Mouse (Mus musculus) stomach, postnatal 0 days (tissue): ENCODE data around the gene Sco1. TPM values are rescaled to one million over a fixed set of nuclear protein-coding genes. Genes with fewer than 3 reads are reported as not detected.

Source experiments
- ATAC-seq: fragments of 200-750 bp; cut with Nextera tagmentation; 2 replicates; pipeline ENCODE4 v1.8.0; 2017; ENCODE audit not compliant: low FRiP score, low TSS enrichment
- DNase-seq: peaks from one replicate; pipeline ENCODE4 v3.0.0-alpha.2; 2016; ENCODE audit warnings: low spot score
- H3K27ac ChIP-seq: fragments of 300-500 bp; sonication (generic); replicated peaks from 2 replicates; pipeline ENCODE4 v1.5.1; 2014; ENCODE audit warnings: mild to moderate bottlenecking, control low read depth
- H3K27me3 ChIP-seq: fragments of 300-500 bp; sonication (generic); 2 replicates; pipeline ENCODE4 v1.6.1; 2014; ENCODE audit warnings: low read length; ENCODE audit not compliant: control insufficient read depth, insufficient read depth
- H3K36me3 ChIP-seq: fragments of 300-500 bp; sonication (generic); 2 replicates; pipeline ENCODE4 v1.6.1; 2014; ENCODE audit warnings: low read length, mixed read lengths; ENCODE audit not compliant: control insufficient read depth, insufficient read depth
- H3K4me1 ChIP-seq: fragments of 300-500 bp; sonication (generic); replicated peaks from 2 replicates; pipeline ENCODE4 v1.6.1; 2014; ENCODE audit warnings: antibody characterized with exemption; ENCODE audit not compliant: control insufficient read depth, insufficient read depth
- H3K4me2 ChIP-seq: fragments of 300-500 bp; sonication (generic); replicated peaks from 2 replicates; pipeline ENCODE4 v1.6.1; 2014; ENCODE audit warnings: low read depth, mild to moderate bottlenecking, control low read depth, moderate library complexity
- H3K4me3 ChIP-seq: fragments of 300-500 bp; sonication (generic); 2 replicates; pipeline ENCODE4 v1.5.1; 2014; ENCODE audit warnings: low read depth, low read length, control low read depth
- H3K9ac ChIP-seq: fragments of 300-500 bp; sonication (generic); 2 replicates; pipeline ENCODE4 v1.6.1; 2014; ENCODE audit warnings: mild to moderate bottlenecking, low read length, control low read depth, mixed read lengths
- H3K9me3 ChIP-seq: fragments of 300-500 bp; sonication (generic); 2 replicates; pipeline ENCODE4 v1.6.1; 2016; ENCODE audit warnings: low read length; ENCODE audit not compliant: control insufficient read depth
- CTCF ChIP-seq: IDR thresholded peaks from 2 replicates; pipeline ENCODE4 v1.5.1; 2016; ENCODE audit warnings: antibody characterized with exemption, low read depth, mild to moderate bottlenecking, moderate library complexity
- EP300 ChIP-seq: optimal IDR thresholded peaks from 2 replicates; pipeline ENCODE3; 2016; ENCODE audit warnings: antibody characterized with exemption
- WGBS: fragments of 180-500 bp; shearing (Covaris S2); extraction: QIAGEN DNeasy Blood & Tissue Kit; methylation state at CpG from one replicate; pipeline ENCODE4 v1.1.7; 2014; 5-methylcytosine and 5-hydroxymethylcytosine counted together
- polyA plus RNA-seq: library from polyadenylated mRNA; unstranded; fragments of >200 nt; fragmentation: Nextera tagmentation; extraction: Ambion mirVana; gene quantifications from 2 replicates; pipeline ENCODE4 v1.2.1, GENCODE M21; 2015

Sco1 gene
- polyA plus RNA-seq, 1 experiment from 2014 or later: 14.5 TPM

GRCm38 (mm10) chr11:67062726-67063125, 10.3 kb downstream of the Sco1 start:
- Histone ChIP-seq H3K9ac (no peak overlapping the region), H3K4me3 (no peak overlapping the region), H3K36me3 (peaks cover 37% of the 10 kb centered on the region), H3K4me2 (no peak overlapping the region), H3K27ac (no peak overlapping the region), H3K9me3 (no peaks in the 10 kb centered on the region), H3K27me3 (no peaks in the 10 kb centered on the region), H3K4me1 (no peaks in the 10 kb centered on the region)
- TF ChIP-seq EP300 (no peak), CTCF (no peak)
- ATAC-seq (no peak), DNase-seq (no peak)
- WGBS: 82% methylated on average over 3 of the region's 3 CpGs

GRCm38 (mm10) chr11:67067741-67068140, 15.3 kb downstream of the Sco1 start:
- no peak overlapping the region for H3K4me3 ChIP-seq
- peaks cover 21% of the 10 kb centered on the region for H3K36me3 ChIP-seq
- no peak for ATAC-seq
- no peaks in the 10 kb centered on the region for H3K27me3 ChIP-seq
- no peak for DNase-seq
- no peaks in the 10 kb centered on the region for H3K4me1 ChIP-seq
- WGBS: 74% methylated on average over 3 of the region's 3 CpGs
- H3K9ac ChIP-seq: no peak overlapping the region
- H3K9me3 ChIP-seq: no peaks in the 10 kb centered on the region
- H3K4me2 ChIP-seq: no peak overlapping the region
- H3K27ac ChIP-seq: no peak overlapping the region
- no peak for TF ChIP-seq EP300
- TF ChIP-seq CTCF: no peak

GRCm38 (mm10) chr11:67072615-67073130, 20.2 kb downstream of the Sco1 start:
- 75% methylated on average over 15 of the region's 15 CpGs for WGBS

GRCm38 (mm10) chr11:67075036-67075435, 22.6 kb downstream of the Sco1 start:
- no peak overlapping the region for H3K27ac ChIP-seq
- DNase-seq (no peak), ATAC-seq (no peak)
- no peak overlapping the region for H3K4me3 ChIP-seq
- no peak overlapping the region for H3K4me2 ChIP-seq
- TF ChIP-seq CTCF (no peak), EP300 (no peak)
- H3K9me3 ChIP-seq: no peaks in the 10 kb centered on the region
- H3K4me1 ChIP-seq: no peaks in the 10 kb centered on the region
- H3K36me3 ChIP-seq: no peaks in the 10 kb centered on the region
- no peak overlapping the region for H3K9ac ChIP-seq
- no peaks in the 10 kb centered on the region for H3K27me3 ChIP-seq
- 27% methylated on average over 3 of the region's 3 CpGs for WGBS

More at GRCm38 (mm10) chr11:67072615-67073130, 20.2 kb downstream of the Sco1 start:
- no peaks in the 10 kb centered on the region for H3K4me1 ChIP-seq
- no peak for DNase-seq
- H3K9me3 ChIP-seq: no peaks in the 10 kb centered on the region
- no peak overlapping the region for H3K4me3 ChIP-seq
- no peak for ATAC-seq
- H3K27me3 ChIP-seq: no peaks in the 10 kb centered on the region
- H3K27ac ChIP-seq: no peak overlapping the region
- no peak overlapping the region for H3K4me2 ChIP-seq
- no peak overlapping the region for H3K9ac ChIP-seq
- H3K36me3 ChIP-seq: 0 out of 2 replicates have a peak, but pooled peaks cover under 1% of the 10 kb centered on the region
- no peak for TF ChIP-seq EP300
- TF ChIP-seq CTCF: no peak

- no peak for ATAC-seq
- Histone ChIP-seq H3K4me3 (no peak overlapping the region), H3K4me1 (no peaks in the 10 kb centered on the region; the same call in 1 of the 2 replicates), H3K9ac (no peak overlapping the region), H3K27ac (no peak overlapping the region), H3K4me2 (no peak overlapping the region), H3K9me3 (no peaks in the 10 kb centered on the region), H3K27me3 (no peaks in the 10 kb centered on the region), H3K36me3 (no peaks in the 10 kb centered on the region)
- TF ChIP-seq EP300 (no peak), CTCF (no peak)
- 78% methylated on average over 5 of the region's 5 CpGs for WGBS
- DNase-seq: no peak
Observed at GRCm38 (mm10) chr11:67076781-67077180, 24.3 kb downstream of the Sco1 start.

- DNase-seq: no peak
- H3K9me3 ChIP-seq: no peaks in the 10 kb centered on the region
- H3K27me3 ChIP-seq: no peaks in the 10 kb centered on the region
- H3K36me3 ChIP-seq: no peaks in the 10 kb centered on the region
- no peak for ATAC-seq
- H3K9ac ChIP-seq: no peak overlapping the region
- no peaks in the 10 kb centered on the region; the same call in 1 of the 2 replicates for H3K4me1 ChIP-seq
- TF ChIP-seq CTCF (no peak), EP300 (no peak)
- 62% methylated on average over 3 of the region's 3 CpGs for WGBS
- no peak overlapping the region for H3K4me2 ChIP-seq
- H3K4me3 ChIP-seq: no peak overlapping the region
- no peak overlapping the region for H3K27ac ChIP-seq
Observed at GRCm38 (mm10) chr11:67077435-67077834, 25.0 kb downstream of the Sco1 start.
